Mouse (Mus musculus): ENCODE measurements around the gene Hrk. TPM values are rescaled to one million over a fixed set of nuclear protein-coding genes. Genes with fewer than 3 reads are reported as not detected.

The Hrk gene
- polyA plus RNA-seq, 1 experiment from 2014 or later: not detected

GRCm38 (mm10) chr5:118126671-118127070, 37.8 kb upstream of the Hrk start:
- Histone ChIP-seq H3K4me1 (ENCODE audit: insufficient read depth) (no peaks in the 10 kb centered on the region), H3K27ac (ENCODE audit: low read depth) (no peak overlapping the region), H3K36me3 (replicated peaks; ENCODE audit: insufficient read depth, low read length) (peaks cover 7% of the 10 kb centered on the region), H3K4me3 (ENCODE audit: low read depth, low read length) (no peak overlapping the region), H3K9me3 (ENCODE audit: low read length) (no peaks in the 10 kb centered on the region), H3K9ac (replicated peaks) (no peak overlapping the region), H3K4me2 (ENCODE audit: low read depth, low read length) (no peak overlapping the region), H3K27me3 (ENCODE audit: insufficient read depth, low read length) (no peaks in the 10 kb centered on the region)
- TF ChIP-seq EP300 (IDR thresholded peaks at IDR 0.05; ENCODE audit: low read depth) (no peak), CTCF (IDR thresholded peaks at IDR 0.05; ENCODE audit: low read depth) (no peak)
- ATAC-seq: no peak
- 80% methylated on average over 4 of the region's 4 CpGs for WGBS (ENCODE audit: insufficient replicate concordance)
- DNase-seq: no peak

- WGBS (ENCODE audit: insufficient replicate concordance): 74% methylated on average over 6 of the region's 6 CpGs
- H3K27me3 ChIP-seq (ENCODE audit: insufficient read depth, low read length): no peaks in the 10 kb centered on the region
- no peak for DNase-seq
- H3K4me2 ChIP-seq (ENCODE audit: low read depth, low read length): no peak overlapping the region
- TF ChIP-seq CTCF (IDR thresholded peaks at IDR 0.05; ENCODE audit: low read depth) (no peak), EP300 (IDR thresholded peaks at IDR 0.05; ENCODE audit: low read depth) (no peak)
- no peak overlapping the region for H3K9ac ChIP-seq (replicated peaks)
- no peak overlapping the region for H3K27ac ChIP-seq (ENCODE audit: low read depth)
- H3K9me3 ChIP-seq (ENCODE audit: low read length): no peaks in the 10 kb centered on the region
- no peaks in the 10 kb centered on the region for H3K4me1 ChIP-seq (ENCODE audit: insufficient read depth)
- no peak for ATAC-seq
- H3K36me3 ChIP-seq (replicated peaks; ENCODE audit: insufficient read depth, low read length): peaks cover 7% of the 10 kb centered on the region
- H3K4me3 ChIP-seq (ENCODE audit: low read depth, low read length): no peak overlapping the region
These were observed 36.2 kb upstream of the Hrk start for GRCm38 (mm10) chr5:118128208-118128607.

GRCm38 (mm10) chr5:118128651-118129050, 35.8 kb upstream of the Hrk start:
- WGBS (ENCODE audit: insufficient replicate concordance): 92% methylated on average over 9 of the region's 9 CpGs
- no peak overlapping the region for H3K4me2 ChIP-seq (ENCODE audit: low read depth, low read length)

GRCm38 (mm10) chr5:118136391-118136790, 28.1 kb upstream of the Hrk start:
- 84% methylated on average over 5 of the region's 5 CpGs for WGBS (ENCODE audit: insufficient replicate concordance)
- Histone ChIP-seq H3K4me2 (ENCODE audit: low read depth, low read length) (no peak overlapping the region), H3K4me3 (ENCODE audit: low read depth, low read length) (no peak overlapping the region), H3K9me3 (ENCODE audit: low read length) (no peaks in the 10 kb centered on the region), H3K36me3 (replicated peaks; ENCODE audit: insufficient read depth, low read length) (peaks cover 14% of the 10 kb centered on the region), H3K9ac (replicated peaks) (no peak overlapping the region), H3K27me3 (ENCODE audit: insufficient read depth, low read length) (no peaks in the 10 kb centered on the region), H3K27ac (ENCODE audit: low read depth) (no peak overlapping the region), H3K4me1 (ENCODE audit: insufficient read depth) (no peaks in the 10 kb centered on the region)
- TF ChIP-seq EP300 (IDR thresholded peaks at IDR 0.05; ENCODE audit: low read depth): no peak
- no peak for TF ChIP-seq CTCF (IDR thresholded peaks at IDR 0.05; ENCODE audit: low read depth)
- DNase-seq: no peak
- ATAC-seq: no peak

More at GRCm38 (mm10) chr5:118128651-118129050, 35.8 kb upstream of the Hrk start:
- H3K27me3 ChIP-seq (ENCODE audit: insufficient read depth, low read length): no peaks in the 10 kb centered on the region
- no peak overlapping the region for H3K4me3 ChIP-seq (ENCODE audit: low read depth, low read length)
- no peak for ATAC-seq
- H3K27ac ChIP-seq (ENCODE audit: low read depth): no peak overlapping the region
- no peaks in the 10 kb centered on the region for H3K9me3 ChIP-seq (ENCODE audit: low read length)
- H3K9ac ChIP-seq (replicated peaks): no peak overlapping the region
- H3K4me1 ChIP-seq (ENCODE audit: insufficient read depth): no peaks in the 10 kb centered on the region
- H3K36me3 ChIP-seq (replicated peaks; ENCODE audit: insufficient read depth, low read length): peaks cover 7% of the 10 kb centered on the region
- no peak for TF ChIP-seq CTCF (IDR thresholded peaks at IDR 0.05; ENCODE audit: low read depth)
- TF ChIP-seq EP300 (IDR thresholded peaks at IDR 0.05; ENCODE audit: low read depth): no peak
- DNase-seq: no peak

- DNase-seq: no peak
- H3K4me2 ChIP-seq (ENCODE audit: low read depth, low read length): no peak overlapping the region
These were observed 24.8 kb upstream of the Hrk start for GRCm38 (mm10) chr5:118139630-118140029.

GRCm38 (mm10) chr5:118142471-118142870, 22.0 kb upstream of the Hrk start:
- Histone ChIP-seq H3K27me3 (ENCODE audit: insufficient read depth, low read length) (no peaks in the 10 kb centered on the region), H3K4me2 (ENCODE audit: low read depth, low read length) (no peak overlapping the region), H3K36me3 (replicated peaks; ENCODE audit: insufficient read depth, low read length) (peaks cover 21% of the 10 kb centered on the region), H3K9me3 (ENCODE audit: low read length) (no peaks in the 10 kb centered on the region), H3K4me3 (ENCODE audit: low read depth, low read length) (no peak overlapping the region), H3K4me1 (ENCODE audit: insufficient read depth) (no peaks in the 10 kb centered on the region), H3K9ac (replicated peaks) (no peak overlapping the region), H3K27ac (ENCODE audit: low read depth) (no peak overlapping the region)
- no peak for TF ChIP-seq CTCF (IDR thresholded peaks at IDR 0.05; ENCODE audit: low read depth)
- no peak for TF ChIP-seq EP300 (IDR thresholded peaks at IDR 0.05; ENCODE audit: low read depth)
- DNase-seq (no peak), ATAC-seq (no peak)
- 78% methylated on average over 8 of the region's 8 CpGs for WGBS (ENCODE audit: insufficient replicate concordance)

More at GRCm38 (mm10) chr5:118139630-118140029, 24.8 kb upstream of the Hrk start:
- no peak for TF ChIP-seq CTCF (IDR thresholded peaks at IDR 0.05; ENCODE audit: low read depth)
- no peak for TF ChIP-seq EP300 (IDR thresholded peaks at IDR 0.05; ENCODE audit: low read depth)
- no peaks in the 10 kb centered on the region for H3K4me1 ChIP-seq (ENCODE audit: insufficient read depth)
- no peaks in the 10 kb centered on the region for H3K9me3 ChIP-seq (ENCODE audit: low read length)
- no peaks in the 10 kb centered on the region for H3K27me3 ChIP-seq (ENCODE audit: insufficient read depth, low read length)
- no peak overlapping the region for H3K9ac ChIP-seq (replicated peaks)
- WGBS (ENCODE audit: insufficient replicate concordance): 86% methylated on average over 8 of the region's 8 CpGs
- H3K36me3 ChIP-seq (replicated peaks; ENCODE audit: insufficient read depth, low read length): peaks cover 25% of the 10 kb centered on the region
- no peak for ATAC-seq
- H3K4me3 ChIP-seq (ENCODE audit: low read depth, low read length): no peak overlapping the region
- no peak overlapping the region for H3K27ac ChIP-seq (ENCODE audit: low read depth)
